Mouse (Mus musculus) brain, embryonic 14.5 days (tissue): ENCODE measurements at regions not wholly inside any gene's neighbourhood (a gene's known extent, or its start where the extent isn't known, plus 50 kb on each side); places are given as distances from the start of the nearest gene placed in this dataset.

Source experiments
- DNase-seq: peaks from one replicate; pipeline ENCODE4 v3.0.0-alpha.2; 2011; ENCODE audit warnings: low read depth
- CTCF ChIP-seq: fragments of 200-500 bp; IDR thresholded peaks from 2 replicates; pipeline ENCODE4 v1.5.1; 2012; ENCODE audit warnings: inconsistent platforms, mild to moderate bottlenecking, moderate library complexity, borderline replicate concordance; ENCODE audit not compliant: insufficient read depth, insufficient read length; ENCODE audit errors: extremely low read depth
- POLR2A ChIP-seq: fragments of 200-500 bp; IDR thresholded peaks from 2 replicates; pipeline ENCODE4 v1.6.1; 2012; ENCODE audit warnings: mild to moderate bottlenecking, inconsistent platforms, borderline replicate concordance; ENCODE audit not compliant: poor library complexity, insufficient read depth, insufficient read length, severe bottlenecking; ENCODE audit errors: extremely low read depth

DNA sequence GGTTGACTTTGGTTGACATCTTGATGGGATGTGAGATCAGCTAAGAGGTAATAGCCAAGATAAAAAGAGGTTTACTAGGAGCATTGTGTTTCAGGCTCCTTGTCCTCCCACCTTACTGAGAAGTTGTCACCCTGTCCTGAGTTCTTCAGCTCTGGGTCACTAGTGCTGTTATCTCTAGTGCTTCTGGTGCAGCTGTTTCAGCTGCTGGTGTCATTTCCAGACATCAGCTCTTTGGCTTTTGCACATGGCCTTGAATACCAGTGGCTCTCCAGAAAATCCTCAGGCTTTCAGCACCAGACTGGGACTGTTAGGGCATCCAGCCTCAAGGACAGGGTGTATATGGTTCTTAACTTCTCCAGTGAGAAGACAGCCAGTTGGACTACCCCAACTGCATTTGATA lies 697.9 kb upstream of the Ncam2 start:
- TF ChIP-seq CTCF (no peak), POLR2A (no peak)
- no peak for DNase-seq

- TF ChIP-seq POLR2A (no peak), CTCF (no peak)
- DNase-seq: peak; percentile 32
These were observed 697.2 kb upstream of the Ncam2 start for GRCm38 (mm10) chr16:80503276-80503675.

- DNase-seq: no peak
- TF ChIP-seq CTCF (no peak), POLR2A (no peak)
These were observed 687.8 kb upstream of the Ncam2 start for GRCm38 (mm10) chr16:80512724-80513123.

DNA sequence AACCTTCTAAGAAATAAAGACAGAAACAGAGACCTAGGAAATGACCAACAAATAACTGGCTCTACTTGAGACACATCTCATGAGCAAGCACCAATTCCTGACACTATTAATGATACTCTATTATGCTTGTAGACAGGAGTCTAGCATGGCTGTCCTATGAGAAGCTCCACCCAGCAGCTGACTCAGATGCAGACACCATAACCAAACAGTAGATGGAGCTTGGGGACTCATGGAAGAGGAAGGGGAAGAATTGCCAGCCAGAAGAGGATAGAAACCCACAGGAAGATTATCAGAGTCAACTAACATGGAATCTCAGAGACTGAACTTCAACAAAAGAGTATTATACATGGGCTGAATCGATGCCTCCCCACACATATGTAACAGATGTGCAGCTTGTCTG lies 662.5 kb upstream of the Ncam2 start:
- no peak for TF ChIP-seq CTCF
- no peak for TF ChIP-seq POLR2A
- peak; percentile 17 for DNase-seq

GRCm38 (mm10) chr16:80546598-80546997 lies 653.9 kb upstream of the Ncam2 start:
- TF ChIP-seq POLR2A: no peak
- TF ChIP-seq CTCF: no peak
- DNase-seq: no peak

GRCm38 (mm10) chr16:80567120-80567519 lies 633.4 kb upstream of the Ncam2 start:
- DNase-seq: no peak
- no peak for TF ChIP-seq CTCF
- TF ChIP-seq POLR2A: no peak

- no peak for DNase-seq
- TF ChIP-seq POLR2A (no peak), CTCF (no peak)
These were observed 613.2 kb upstream of the Ncam2 start for GRCm38 (mm10) chr16:80587278-80587677.

DNA sequence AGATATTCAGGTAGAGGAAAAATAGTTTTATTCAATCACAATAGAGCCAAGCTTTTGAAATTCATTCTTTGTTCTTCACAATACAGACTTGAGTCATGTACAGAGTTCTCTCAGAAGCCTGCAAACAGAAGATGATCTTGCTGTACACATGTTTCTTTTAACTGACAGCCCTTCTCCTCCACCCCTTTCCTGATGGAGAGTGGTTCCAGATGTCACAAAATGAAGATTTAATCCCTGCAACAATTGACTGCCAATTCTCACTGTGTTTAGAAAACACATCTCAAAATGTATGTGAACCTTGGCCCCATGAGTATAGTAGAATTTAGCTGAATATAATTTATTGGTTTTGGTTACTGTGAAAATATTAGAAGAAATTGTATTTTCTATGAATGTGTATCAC lies 596.6 kb upstream of the Ncam2 start:
- no peak for DNase-seq
- no peak for TF ChIP-seq CTCF
- no peak for TF ChIP-seq POLR2A
